Mouse (Mus musculus): ENCODE measurements around the gene E2f4. TPM values are rescaled to one million over a fixed set of nuclear protein-coding genes. Genes with fewer than 3 reads are reported as not detected.

Gene E2f4
- polyA plus RNA-seq, 1 experiment from 2014 or later = 38.3 TPM

DNA sequence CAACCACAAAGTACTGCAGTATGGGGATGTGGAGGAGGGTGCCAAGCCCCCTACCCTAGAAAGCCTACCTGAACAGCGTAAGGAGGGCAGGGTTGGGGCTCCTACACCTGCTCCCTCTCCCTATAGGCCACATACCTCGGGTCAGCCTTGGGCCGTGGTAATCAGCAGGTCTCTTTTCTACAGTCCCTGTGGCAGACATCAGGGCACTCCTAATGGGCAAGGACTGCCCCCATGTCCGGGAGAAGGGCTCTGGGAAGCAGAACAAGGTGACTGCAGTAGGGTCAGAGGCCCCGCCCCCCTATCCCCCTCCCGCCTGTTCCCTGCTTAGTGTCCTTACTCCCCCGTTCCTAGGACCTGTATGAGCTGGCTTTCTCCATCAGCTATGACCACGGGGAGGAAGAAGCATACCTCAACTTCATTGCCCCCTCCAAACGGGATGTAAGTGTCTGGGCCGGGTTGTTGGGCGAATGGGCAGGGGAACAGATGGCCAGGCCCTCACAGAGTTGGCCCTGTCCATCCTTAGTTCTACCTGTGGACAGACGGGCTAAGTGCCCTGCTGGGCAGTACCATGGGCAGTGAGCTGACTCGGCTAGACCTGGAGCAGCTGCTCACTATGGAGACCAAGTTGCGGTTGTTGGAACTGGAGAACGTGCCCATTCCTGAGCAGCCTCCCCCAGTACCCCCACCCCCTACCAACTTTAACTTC, 11.8 kb downstream of the E2f4 start:
- H3K4me2 ChIP-seq = no peak overlapping the region
- ATAC-seq (replicated peaks; ENCODE audit: insufficient number of reproducible peaks, insufficient read depth, low FRiP score, low read depth) = no peak
- H3K9me3 ChIP-seq (replicated peaks) = no peaks in the 10 kb centered on the region
- H3K4me3 ChIP-seq = no peak overlapping the region
- peaks cover 42% of the 10 kb centered on the region for H3K36me3 ChIP-seq
- H3K9ac ChIP-seq = no peak overlapping the region
- 74% methylated on average over 15 of the region's 15 CpGs for WGBS
- no peak overlapping the region for H3K27ac ChIP-seq
- H3K4me1 ChIP-seq (replicated peaks) = peaks cover 46% of the 10 kb centered on the region
- no peaks in the 10 kb centered on the region for H3K27me3 ChIP-seq

DNA sequence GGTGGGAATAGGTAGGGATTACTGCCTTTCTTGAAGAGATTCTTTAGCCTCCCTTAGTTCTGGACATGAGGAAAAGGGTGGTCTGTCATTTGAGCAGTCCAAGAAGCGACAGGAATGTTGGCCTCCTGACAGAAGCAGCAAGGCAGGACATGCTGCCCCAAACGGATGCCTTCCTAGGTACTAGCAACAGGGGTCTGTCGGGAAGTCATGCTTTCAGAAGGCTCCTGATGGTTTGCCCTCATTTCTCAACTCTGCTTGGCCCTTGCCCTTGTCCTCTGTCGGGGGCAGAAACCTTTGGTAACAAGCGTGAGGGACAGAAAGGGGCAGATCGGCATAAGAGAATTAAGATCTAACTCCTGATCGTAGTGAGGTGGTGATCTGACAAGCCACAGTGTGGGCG, 12.7 kb downstream of the E2f4 start:
- Histone ChIP-seq H3K9me3 (replicated peaks) (no peaks in the 10 kb centered on the region), H3K9ac (no peak overlapping the region), H3K27ac (no peak overlapping the region), H3K27me3 (no peaks in the 10 kb centered on the region), H3K4me1 (replicated peaks) (peaks cover 45% of the 10 kb centered on the region), H3K4me3 (no peak overlapping the region), H3K4me2 (no peak overlapping the region), H3K36me3 (peaks cover 40% of the 10 kb centered on the region)
- 81% methylated on average over 8 of the region's 8 CpGs for WGBS
- no peak for ATAC-seq (replicated peaks; ENCODE audit: insufficient number of reproducible peaks, insufficient read depth, low FRiP score, low read depth)

DNA sequence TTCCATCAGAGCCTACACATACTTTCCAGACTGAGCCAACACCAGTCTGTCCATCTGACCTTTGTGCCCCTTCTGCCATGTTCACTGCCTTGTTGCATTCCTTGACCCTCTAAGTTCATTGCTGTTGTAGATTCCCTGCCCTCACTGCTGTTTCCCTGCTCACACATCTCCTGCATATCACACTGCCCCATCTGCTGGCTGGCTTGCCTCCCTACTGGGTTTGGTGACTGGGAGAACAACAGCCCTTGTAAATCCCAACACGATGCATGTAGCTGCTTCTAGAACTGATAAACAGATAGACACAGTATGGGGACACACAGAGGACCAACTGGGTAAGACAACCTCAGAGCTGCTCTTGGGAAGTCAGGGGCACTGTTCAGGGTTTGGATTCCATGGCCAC, 14.3 kb downstream of the E2f4 start:
- WGBS = 77% methylated on average over 1 of the region's 1 CpGs
- no peak overlapping the region for H3K4me3 ChIP-seq
- no peak overlapping the region for H3K27ac ChIP-seq
- H3K9ac ChIP-seq = no peak overlapping the region
- H3K36me3 ChIP-seq = peaks cover 44% of the 10 kb centered on the region
- no peaks in the 10 kb centered on the region for H3K27me3 ChIP-seq
- no peak for ATAC-seq (replicated peaks; ENCODE audit: insufficient number of reproducible peaks, insufficient read depth, low FRiP score, low read depth)
- peaks cover 37% of the 10 kb centered on the region for H3K4me1 ChIP-seq (replicated peaks)
- no peak overlapping the region for H3K4me2 ChIP-seq
- no peaks in the 10 kb centered on the region for H3K9me3 ChIP-seq (replicated peaks)

DNA sequence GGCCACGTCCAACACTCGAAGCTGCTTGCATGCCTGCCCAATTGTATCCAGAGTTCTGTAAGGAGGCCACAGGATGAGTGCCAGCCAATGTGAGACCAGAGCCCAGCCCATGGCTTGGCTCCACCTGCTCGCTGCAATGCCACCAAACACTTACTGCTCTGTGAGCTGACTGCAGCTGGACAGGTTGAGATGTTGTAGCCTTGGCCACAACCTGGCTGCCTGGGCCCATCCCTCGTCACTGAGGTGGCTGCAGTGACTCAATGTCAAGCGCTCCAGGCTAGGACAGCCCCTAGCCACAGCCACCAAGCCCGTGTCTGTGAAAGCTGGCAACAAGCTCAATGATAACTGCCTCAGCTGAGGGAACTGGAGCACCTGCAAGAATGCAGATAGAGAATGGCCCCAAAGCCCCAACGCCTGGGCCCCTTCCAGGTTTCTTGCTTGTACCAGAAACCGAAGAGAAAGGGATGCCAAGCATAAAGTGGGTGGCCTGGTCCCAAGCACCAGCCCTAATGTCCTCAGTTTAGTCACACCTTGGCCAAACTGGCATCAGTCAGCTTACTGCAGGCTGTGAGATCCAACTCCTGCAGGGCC, 15.5 kb downstream of the E2f4 start:
- H3K27me3 ChIP-seq = no peaks in the 10 kb centered on the region
- peaks cover 37% of the 10 kb centered on the region for H3K36me3 ChIP-seq
- no peak for ATAC-seq (replicated peaks; ENCODE audit: insufficient number of reproducible peaks, insufficient read depth, low FRiP score, low read depth)
- WGBS = 74% methylated on average over 8 of the region's 8 CpGs
- no peak overlapping the region for H3K9ac ChIP-seq
- H3K9me3 ChIP-seq (replicated peaks) = no peaks in the 10 kb centered on the region
- peaks cover 36% of the 10 kb centered on the region for H3K4me1 ChIP-seq (replicated peaks)
- no peak overlapping the region for H3K4me3 ChIP-seq
- H3K4me2 ChIP-seq = no peak overlapping the region
- peak overlapping the region; percentile 33; the same call in 1 of the 2 replicates for H3K27ac ChIP-seq

DNA sequence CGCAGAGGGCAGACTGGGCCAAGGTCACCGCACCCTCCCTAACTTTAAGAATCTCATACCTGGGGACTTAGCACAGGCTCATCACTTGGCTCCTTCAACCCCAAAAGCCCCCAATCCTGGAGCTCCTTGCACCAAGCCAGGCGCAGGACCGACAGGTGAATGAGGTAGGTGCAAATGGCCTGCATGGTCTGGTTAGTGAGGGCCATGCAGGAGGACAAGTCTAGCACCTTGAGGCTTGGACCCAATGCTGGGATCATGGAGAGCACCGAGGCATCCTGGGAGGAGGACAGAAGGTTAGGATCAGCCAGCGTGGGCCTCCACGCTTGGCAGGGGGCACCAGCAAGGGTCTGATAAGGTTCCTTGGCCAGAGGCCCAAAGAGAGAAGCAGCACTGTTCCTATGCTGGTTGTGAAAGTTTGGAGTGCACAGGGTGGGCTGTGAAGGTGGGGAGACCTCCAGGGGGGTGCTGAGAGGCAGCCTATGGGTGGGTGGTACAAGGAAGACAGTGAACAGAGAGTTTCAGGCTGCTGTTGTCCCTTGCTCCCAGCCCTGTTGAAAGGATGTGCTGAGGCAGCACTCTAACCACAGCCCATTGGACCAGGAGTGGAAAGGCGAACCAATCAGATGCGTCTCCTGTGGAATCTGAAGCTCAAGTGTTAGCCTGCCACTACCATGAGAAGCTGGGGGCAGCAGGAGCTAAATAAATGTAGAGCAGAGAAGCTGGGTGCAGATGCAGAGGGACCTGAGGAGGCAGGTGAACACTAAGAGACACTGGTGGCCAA, 16.3 kb downstream of the E2f4 start:
- Histone ChIP-seq H3K36me3 (peaks cover 30% of the 10 kb centered on the region), H3K27ac (peak overlapping the region; percentile 33)
- peak; percentile 45; the same call in 1 of the 2 replicates for ATAC-seq (replicated peaks; ENCODE audit: insufficient number of reproducible peaks, insufficient read depth, low FRiP score, low read depth)

DNA sequence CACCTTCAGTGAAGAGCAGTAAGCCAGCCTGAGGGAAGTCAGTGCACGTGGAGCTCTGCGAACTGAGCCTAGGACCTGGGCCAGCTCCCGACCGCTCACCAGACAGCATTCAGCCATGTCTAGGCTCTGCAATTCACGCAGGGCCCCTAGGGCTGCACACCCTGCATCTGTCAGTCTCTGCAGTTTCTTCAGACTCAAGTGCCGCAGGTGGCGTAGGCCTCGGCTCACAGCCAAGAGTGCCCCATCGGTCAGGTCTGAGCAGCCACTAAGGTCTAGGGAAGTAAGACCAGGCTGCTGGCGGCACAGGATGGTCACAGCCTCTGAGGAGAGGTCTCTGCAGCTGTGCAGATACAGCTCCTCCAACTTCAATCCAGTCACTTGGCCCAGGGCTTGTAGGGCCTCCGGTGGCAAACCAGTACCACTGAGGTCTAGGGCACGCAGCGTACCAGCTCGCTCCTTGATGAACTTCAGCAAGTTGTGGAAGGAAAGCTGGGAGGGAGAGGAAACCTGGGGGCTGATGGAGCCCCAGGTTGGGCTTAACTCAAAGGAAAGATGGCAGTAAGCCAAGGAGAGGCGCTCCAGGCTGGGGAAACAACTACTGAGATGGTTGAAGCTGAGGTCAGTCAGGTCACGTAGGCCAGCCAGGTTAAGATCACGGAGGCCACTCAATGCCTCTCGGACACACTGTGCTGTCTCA, 17.8 kb downstream of the E2f4 start:
- no peak for ATAC-seq (replicated peaks; ENCODE audit: insufficient number of reproducible peaks, insufficient read depth, low FRiP score, low read depth)

More for the DNA sequence above, 16.3 kb downstream of the E2f4 start:
- H3K27me3 ChIP-seq = no peaks in the 10 kb centered on the region
- H3K4me2 ChIP-seq = no peak overlapping the region
- no peaks in the 10 kb centered on the region for H3K9me3 ChIP-seq (replicated peaks)
- 61% methylated on average over 9 of the region's 9 CpGs for WGBS
- H3K9ac ChIP-seq = no peak overlapping the region
- no peak overlapping the region for H3K4me3 ChIP-seq
- peaks cover 42% of the 10 kb centered on the region for H3K4me1 ChIP-seq (replicated peaks)

DNA sequence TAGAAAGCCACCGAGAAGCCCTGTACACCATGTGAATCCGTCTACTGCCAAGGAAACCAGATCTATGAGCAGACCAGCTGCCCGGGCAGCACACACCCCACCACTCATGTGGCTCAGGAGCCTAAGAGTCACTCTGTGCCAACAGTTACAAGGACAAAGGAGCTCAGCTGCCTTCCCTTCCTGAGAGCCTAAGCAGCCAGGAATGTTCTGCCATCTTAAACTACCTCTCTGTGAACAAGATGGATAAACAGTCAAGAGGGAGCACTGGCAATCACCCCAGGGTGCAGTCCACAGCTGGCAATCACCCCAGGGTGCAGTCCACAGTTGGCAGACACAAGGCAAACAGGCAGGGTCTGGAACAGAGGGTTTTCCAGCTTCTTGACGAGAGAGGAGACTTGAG, 20.5 kb downstream of the E2f4 start:
- Histone ChIP-seq H3K27ac (peak overlapping the region; percentile 24; the same call in 1 of the 2 replicates), H3K4me3 (no peak overlapping the region), H3K4me1 (replicated peaks) (peaks cover 37% of the 10 kb centered on the region), H3K9ac (no peak overlapping the region), H3K27me3 (no peaks in the 10 kb centered on the region), H3K4me2 (no peak overlapping the region), H3K9me3 (replicated peaks) (no peaks in the 10 kb centered on the region), H3K36me3 (peaks cover 17% of the 10 kb centered on the region)
- ATAC-seq (replicated peaks; ENCODE audit: insufficient number of reproducible peaks, insufficient read depth, low FRiP score, low read depth) = no peak
- 80% methylated on average over 4 of the region's 4 CpGs for WGBS

More for the DNA sequence above, 17.8 kb downstream of the E2f4 start:
- peaks cover 24% of the 10 kb centered on the region for H3K36me3 ChIP-seq
- no peaks in the 10 kb centered on the region for H3K27me3 ChIP-seq
- 72% methylated on average over 18 of the region's 18 CpGs for WGBS
- no peaks in the 10 kb centered on the region for H3K9me3 ChIP-seq (replicated peaks)
- no peak overlapping the region for H3K4me2 ChIP-seq
- H3K4me3 ChIP-seq = no peak overlapping the region
- H3K4me1 ChIP-seq (replicated peaks) = peaks cover 42% of the 10 kb centered on the region
- H3K27ac ChIP-seq = no peak overlapping the region
- no peak overlapping the region for H3K9ac ChIP-seq

DNA sequence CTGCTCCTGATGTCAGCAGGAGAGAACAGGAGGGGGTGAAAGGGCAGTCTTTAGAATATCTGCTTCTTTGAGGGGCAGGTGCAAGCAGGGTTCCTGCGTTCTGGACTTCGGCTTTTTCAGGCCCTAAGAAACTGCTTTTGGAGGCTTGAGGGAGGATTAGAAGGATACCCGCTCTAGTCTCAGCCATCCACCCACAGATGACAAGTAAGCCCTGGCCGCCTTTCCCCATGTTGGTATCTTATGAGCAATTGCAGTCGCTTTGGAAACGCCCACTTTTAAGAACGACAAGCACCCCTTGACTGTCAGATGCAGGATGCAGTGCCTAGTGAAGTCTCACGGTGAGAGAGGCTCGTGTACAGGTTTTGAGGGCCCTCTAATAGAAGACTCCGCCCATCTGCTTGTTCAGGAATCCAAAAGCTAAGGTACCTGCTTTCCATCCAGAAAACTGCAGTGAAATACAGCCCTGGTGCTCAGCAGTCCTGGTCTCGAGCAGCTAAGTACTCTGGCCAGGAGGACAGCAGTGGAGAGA, 21.3 kb downstream of the E2f4 start:
- no peaks in the 10 kb centered on the region for H3K27me3 ChIP-seq
- no peaks in the 10 kb centered on the region for H3K9me3 ChIP-seq (replicated peaks)
- peaks cover 12% of the 10 kb centered on the region for H3K36me3 ChIP-seq
- no peak overlapping the region for H3K4me2 ChIP-seq
- no peak overlapping the region for H3K27ac ChIP-seq
- no peak overlapping the region for H3K4me3 ChIP-seq
- WGBS = 82% methylated on average over 11 of the region's 11 CpGs
- no peak for ATAC-seq (replicated peaks; ENCODE audit: insufficient number of reproducible peaks, insufficient read depth, low FRiP score, low read depth)
- peaks cover 29% of the 10 kb centered on the region for H3K4me1 ChIP-seq (replicated peaks)
- H3K9ac ChIP-seq = no peak overlapping the region

DNA sequence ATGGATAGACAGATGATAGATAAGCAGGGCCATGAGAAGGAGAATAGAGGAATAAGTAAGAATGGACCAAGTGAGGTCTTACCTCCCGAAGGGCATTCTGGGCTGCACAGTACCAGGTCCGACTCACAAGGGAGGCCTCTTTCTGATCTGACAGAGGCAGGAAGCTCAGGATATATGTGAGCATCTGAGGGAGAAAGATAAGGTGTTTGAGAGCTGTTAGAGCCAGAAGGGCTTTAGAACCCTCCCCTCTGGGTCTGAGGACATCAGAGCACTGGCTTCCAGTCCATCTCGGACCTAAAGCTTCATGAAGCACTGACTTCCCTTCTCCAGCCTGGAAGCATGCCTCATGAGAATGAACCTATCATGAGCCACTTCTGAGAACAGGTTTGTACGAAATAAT, 25.7 kb downstream of the E2f4 start:
- Histone ChIP-seq H3K36me3 (peaks cover 13% of the 10 kb centered on the region), H3K4me3 (no peak overlapping the region), H3K27me3 (no peaks in the 10 kb centered on the region), H3K4me2 (no peak overlapping the region), H3K9ac (no peak overlapping the region), H3K27ac (no peak overlapping the region), H3K4me1 (replicated peaks) (peaks cover 23% of the 10 kb centered on the region), H3K9me3 (replicated peaks) (no peaks in the 10 kb centered on the region)
- WGBS = 85% methylated on average over 4 of the region's 4 CpGs
- no peak for ATAC-seq (replicated peaks; ENCODE audit: insufficient number of reproducible peaks, insufficient read depth, low FRiP score, low read depth)

DNA sequence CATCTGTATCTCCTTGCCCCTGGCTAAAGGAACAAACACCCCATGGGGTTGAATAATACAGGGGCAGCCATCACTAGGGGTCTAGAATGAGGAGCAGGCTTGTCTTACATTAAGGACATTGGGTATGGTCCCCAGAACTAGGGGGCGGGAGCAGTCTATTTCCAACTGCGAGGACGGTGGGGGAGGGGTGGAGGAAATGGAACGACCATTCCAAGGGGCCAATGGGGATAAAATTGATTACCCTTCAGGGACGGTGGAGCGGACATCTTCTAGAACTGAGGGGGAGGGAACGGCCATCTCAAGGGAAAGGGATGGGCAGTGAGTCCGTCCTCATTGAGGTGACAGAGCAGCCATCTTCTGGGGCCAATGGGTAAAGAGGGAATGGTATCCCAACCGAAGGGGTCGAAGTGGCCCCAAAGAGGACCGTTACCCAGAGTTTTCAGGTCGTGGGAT, 28.2 kb downstream of the E2f4 start:
- Histone ChIP-seq H3K27me3 (no peaks in the 10 kb centered on the region), H3K4me1 (replicated peaks) (peaks cover 19% of the 10 kb centered on the region), H3K36me3 (peaks cover 36% of the 10 kb centered on the region), H3K4me3 (peak overlapping the region; percentile 85), H3K27ac (peak overlapping the region; percentile 80), H3K9ac (peak overlapping the region; percentile 87), H3K4me2 (peak overlapping the region; percentile 80), H3K9me3 (replicated peaks) (no peaks in the 10 kb centered on the region)
- WGBS = 0% methylated on average over 12 of the region's 12 CpGs
- ATAC-seq (replicated peaks; ENCODE audit: insufficient number of reproducible peaks, insufficient read depth, low FRiP score, low read depth) = no peak

Measured in heart, embryonic 15.5 days (tissue).